ENCODE assay signal across 8 mouse cellular contexts in genomic region chr4:55240450-55240849, GRCm38 (mm10).
DNase-seq lines count a peak whose midpoint lies in the region; ATAC-seq and TF ChIP-seq lines count a peak whose summit lies in the region.

No protein-coding gene starts in this region.

- ATAC-seq in heart, embryonic 16.5 days (replicated peaks; ENCODE audit: extremely low read depth, insufficient read depth, low FRiP score), result peak; percentile 10; the same call in 1 of the 2 replicates
- 0 out of 2 replicates have a peak, but pooled peaks have one; percentile 60 for ATAC-seq in lung, embryonic 16.5 days (ENCODE audit: low read depth)

- peak; percentile 91 for TF ChIP-seq CTCF in bone marrow, adult 2 months (IDR thresholded peaks at IDR 0.05; ENCODE audit: control insufficient read depth, insufficient read depth, low read length)

- DNase-seq in CD4-positive helper T cell, adult 2 months (ENCODE audit: low read depth, low spot score), result peak; percentile 45
- DNase-seq in fibroblast of lung, adult 2 months (ENCODE audit: low read depth), result peak; percentile 40
- peak; percentile 18 for DNase-seq in large intestine, adult 2 months (ENCODE audit: low read depth, low spot score)
- peak; percentile 70 for DNase-seq in ovary, postnatal 36 days (ENCODE audit: low spot score)
- peak; percentile 56 to 65 for DNase-seq in thymus, postnatal 36 days

- H3K27ac ChIP-seq in bone marrow, adult 2 months (ENCODE audit: control insufficient read depth, insufficient read depth, low read depth, low read length, poor library complexity), result no peak overlapping the region
- no peak overlapping the region for H3K27ac ChIP-seq in heart, embryonic 16.5 days (ENCODE audit: low read length)
- H3K27ac ChIP-seq in lung, embryonic 16.5 days (ENCODE audit: low read length), result no peak overlapping the region

- no peak for TF ChIP-seq POLR2A in bone marrow, adult 2 months (IDR thresholded peaks at IDR 0.05; ENCODE audit: borderline replicate concordance, control insufficient read depth, low read depth, low read length)

- H3K9ac ChIP-seq in heart, embryonic 16.5 days (ENCODE audit: low read length), result no peak overlapping the region
- no peak overlapping the region for H3K9ac ChIP-seq in lung, embryonic 16.5 days (ENCODE audit: low read length)

- no peaks in the 10 kb centered on the region for H3K27me3 ChIP-seq in heart, embryonic 16.5 days (ENCODE audit: control insufficient read depth, insufficient read depth, low read length)
- no peaks in the 10 kb centered on the region for H3K27me3 ChIP-seq in lung, embryonic 16.5 days (ENCODE audit: control insufficient read depth, insufficient read depth, low read depth, low read length)

- H3K4me3 ChIP-seq in bone marrow, adult 2 months (replicated peaks; ENCODE audit: control insufficient read depth, low read depth, low read length), result no peak overlapping the region
- no peak overlapping the region for H3K4me3 ChIP-seq in heart, embryonic 16.5 days (ENCODE audit: low read length)
- no peak overlapping the region for H3K4me3 ChIP-seq in lung, embryonic 16.5 days (ENCODE audit: low read length)

- no peaks in the 10 kb centered on the region for H3K9me3 ChIP-seq in heart, embryonic 16.5 days (replicated peaks; ENCODE audit: control insufficient read depth, low read length)
- H3K9me3 ChIP-seq in lung, embryonic 16.5 days (ENCODE audit: control insufficient read depth, low read length), result no peaks in the 10 kb centered on the region

- H3K36me3 ChIP-seq in heart, embryonic 16.5 days (ENCODE audit: control insufficient read depth, insufficient read depth), result no peaks in the 10 kb centered on the region
- H3K36me3 ChIP-seq in lung, embryonic 16.5 days (ENCODE audit: control insufficient read depth, insufficient read depth, low read length), result no peaks in the 10 kb centered on the region

- no peak overlapping the region for H3K4me2 ChIP-seq in heart, embryonic 16.5 days (ENCODE audit: low read depth, low read length)
- H3K4me2 ChIP-seq in lung, embryonic 16.5 days (ENCODE audit: low read depth, low read length), result no peak overlapping the region

- no peaks in the 10 kb centered on the region for H3K4me1 ChIP-seq in bone marrow, adult 2 months (ENCODE audit: control insufficient read depth, insufficient read depth, low read length)
- H3K4me1 ChIP-seq in heart, embryonic 16.5 days (ENCODE audit: control insufficient read depth, insufficient read depth, low read length), result no peaks in the 10 kb centered on the region
- no peaks in the 10 kb centered on the region for H3K4me1 ChIP-seq in lung, embryonic 16.5 days (replicated peaks; ENCODE audit: control insufficient read depth, insufficient read depth, low read length)

- WGBS in bone marrow, adult 2 months, result 10% methylated on average over 7 of the region's 7 CpGs
- WGBS in heart, embryonic 16.5 days, result 4% methylated on average over 7 of the region's 7 CpGs
- 6% methylated on average over 7 of the region's 7 CpGs for WGBS in large intestine, adult 2 months
- WGBS in lung, embryonic 16.5 days, result 2% methylated on average over 7 of the region's 7 CpGs

Comparison
In these comparisons a context has a peak if more than half of its experiments do, and no peak if none do; other contexts are left out.
1. DNase-seq: peak in every context shown above with its lines; median percentile 70 in ovary, postnatal 36 days; 60 in thymus, postnatal 36 days; 45 in CD4-positive helper T cell, adult 2 months; 40 in fibroblast of lung, adult 2 months; 18 in large intestine, adult 2 months.